Mouse (Mus musculus): Measurements from ENCODE around the gene Slpi.

- TF ChIP-seq CTCF (IDR thresholded peaks at IDR 0.05; ENCODE audit: low read depth, low read length) (no peak), GATA2 (IDR thresholded peaks at IDR 0.05; ENCODE audit: borderline replicate concordance, low read depth, low read length) (no peak), GATA1 (IDR thresholded peaks at IDR 0.05; ENCODE audit: borderline replicate concordance, low read length) (no peak), POLR2AphosphoS5 (IDR thresholded peaks at IDR 0.05; ENCODE audit: insufficient replicate concordance, low read depth, low read length) (no peak)
Observed at GRCm38 (mm10) chr2:164423464-164423863, 34.6 kb upstream of the Slpi start.

All from G1E (cell line).